Mouse (Mus musculus) hindbrain, embryonic 14.5 days (tissue): Measurements from ENCODE around the gene Spata22. TPM values are rescaled to one million over a fixed set of nuclear protein-coding genes. Genes with fewer than 3 reads are reported as not detected.
A peak's percentile ranks its signal among the peaks of the same experiment; 100 is the strongest.
"Not testable (repeated sequence)": the region's sequence is repeated elsewhere in the genome, so short reads cannot be mapped to it uniquely, and the experiment has no call there.

ENCODE experiments used
- ATAC-seq: fragments of 200-750 bp; cut with Nextera tagmentation; 2 replicates; pipeline ENCODE4 v1.8.0; 2017; ENCODE audit warnings: moderate number of reproducible peaks, mild to moderate bottlenecking, moderate TSS enrichment, moderate library complexity; ENCODE audit not compliant: low FRiP score
- DNase-seq: peaks from one replicate; pipeline ENCODE4 v3.0.0-alpha.2; 2015; ENCODE audit warnings: low spot score
- H3K27ac ChIP-seq: fragments of 300-500 bp; sonication (generic); 2 replicates; pipeline ENCODE4 v1.5.1; 2014; ENCODE audit warnings: mild to moderate bottlenecking, moderate library complexity
- H3K27me3 ChIP-seq: fragments of 300-500 bp; sonication (generic); 2 replicates; pipeline ENCODE4 v1.6.1; 2014; ENCODE audit warnings: mild to moderate bottlenecking, low read length, mixed read lengths; ENCODE audit not compliant: control insufficient read depth, insufficient read depth
- H3K36me3 ChIP-seq: fragments of 300-500 bp; sonication (generic); replicated peaks from 2 replicates; pipeline ENCODE4 v1.6.1; 2014; ENCODE audit not compliant: control insufficient read depth, insufficient read depth
- H3K4me1 ChIP-seq: fragments of 300-500 bp; sonication (generic); replicated peaks from 2 replicates; pipeline ENCODE4 v1.6.1; 2014; ENCODE audit warnings: antibody characterized with exemption, low read length, mixed read lengths; ENCODE audit not compliant: control insufficient read depth, insufficient read depth
- H3K4me2 ChIP-seq: fragments of 300-500 bp; sonication (generic); replicated peaks from 2 replicates; pipeline ENCODE4 v1.6.1; 2014; ENCODE audit warnings: mild to moderate bottlenecking, moderate library complexity
- H3K4me3 ChIP-seq: fragments of 300-500 bp; sonication (generic); replicated peaks from 2 replicates; pipeline ENCODE4 v1.5.1; 2014; ENCODE audit warnings: mild to moderate bottlenecking, low read length
- H3K9ac ChIP-seq: fragments of 300-500 bp; sonication (generic); 2 replicates; pipeline ENCODE4 v1.6.1; 2014
- H3K9me3 ChIP-seq: fragments of 300-500 bp; sonication (generic); 2 replicates; pipeline ENCODE4 v1.6.1; 2016; ENCODE audit warnings: low read length; ENCODE audit not compliant: control insufficient read depth
- WGBS: fragments of 180-500 bp; shearing (Covaris S2); extraction: QIAGEN DNeasy Blood & Tissue Kit; methylation state at CpG from one replicate; pipeline ENCODE4 v1.1.7; 2014; 5-methylcytosine and 5-hydroxymethylcytosine counted together
- polyA plus RNA-seq: library from polyadenylated mRNA; unstranded; fragments of >200 nt; fragmentation: Nextera tagmentation; extraction: Ambion mirVana; gene quantifications from 2 replicates; pipeline ENCODE4 v1.2.1, GENCODE M21; 2014

The Spata22 gene
- not detected in 2 replicates for polyA plus RNA-seq

- H3K27me3 ChIP-seq, result no peaks in the 10 kb centered on the region
- H3K4me2 ChIP-seq, result no peak within 1 kb of the TSS
- H3K9me3 ChIP-seq, result 0 out of 2 replicates have a peak, but pooled peaks cover 3% of the 10 kb centered on the region
- H3K4me1 ChIP-seq, result no peaks in the 10 kb centered on the region
- no peak within 1 kb of the TSS for H3K27ac ChIP-seq
- H3K36me3 ChIP-seq, result no peaks in the 10 kb centered on the region
- WGBS, result 81% methylated on average over 27 of the region's 27 CpGs
- ATAC-seq (no peak), DNase-seq (no peak)
- no peak within 1 kb of the TSS for H3K9ac ChIP-seq
- H3K4me3 ChIP-seq, result no peak within 1 kb of the TSS
These were observed at the start of gene Spata22, which contains the start of the genes Aspa and Gm49340 for GRCm38 (mm10) chr11:73329442-73329841. Gene Spata22, plus strand, starts transcription at chr11:73329741. Gene Aspa, minus strand, starts transcription at chr11:73329596. Gene Gm49340, plus strand, starts transcription at chr11:73329741.

- ATAC-seq (no peak), DNase-seq (no peak)
- no peaks in the 10 kb centered on the region for H3K4me1 ChIP-seq
- H3K27ac ChIP-seq, result no peak overlapping the region
- no peak overlapping the region for H3K4me3 ChIP-seq
- H3K27me3 ChIP-seq, result no peaks in the 10 kb centered on the region
- H3K4me2 ChIP-seq, result no peak overlapping the region; the same call in 1 of the 2 replicates
- no peak overlapping the region for H3K9ac ChIP-seq
- H3K9me3 ChIP-seq, result no peaks in the 10 kb centered on the region
- WGBS, result 65% methylated on average over 5 of the region's 5 CpGs
- no peaks in the 10 kb centered on the region for H3K36me3 ChIP-seq
These were observed 48.8 kb upstream of the Spata22 start for GRCm38 (mm10) chr11:73280710-73281109.

- Histone ChIP-seq H3K4me2 (peak overlapping the region; percentile 52), H3K4me1 (no peaks in the 10 kb centered on the region), H3K9me3 (no peaks in the 10 kb centered on the region), H3K36me3 (no peaks in the 10 kb centered on the region), H3K27me3 (no peaks in the 10 kb centered on the region), H3K4me3 (peak overlapping the region; percentile 31), H3K9ac (peak overlapping the region; percentile 52; the same call in 1 of the 2 replicates), H3K27ac (no peak overlapping the region)
- DNase-seq (peak; percentile 72), ATAC-seq (peak; percentile 90)
- 3% methylated on average over 16 of the region's 16 CpGs for WGBS
These were observed 48.0 kb upstream of the Spata22 start for GRCm38 (mm10) chr11:73281528-73282027.

- H3K4me3 ChIP-seq, result no peak overlapping the region
- DNase-seq, result no peak
- H3K4me2 ChIP-seq, result no peak overlapping the region
- no peaks in the 10 kb centered on the region for H3K4me1 ChIP-seq
- H3K9ac ChIP-seq, result no peak overlapping the region
- WGBS, result 80% methylated on average over 9 of the region's 9 CpGs
- H3K36me3 ChIP-seq, result no peaks in the 10 kb centered on the region
- H3K27me3 ChIP-seq, result no peaks in the 10 kb centered on the region
- H3K9me3 ChIP-seq, result no peaks in the 10 kb centered on the region
- no peak for ATAC-seq
- H3K27ac ChIP-seq, result no peak overlapping the region
These were observed 46.2 kb upstream of the Spata22 start for GRCm38 (mm10) chr11:73283369-73283768.

- H3K36me3 ChIP-seq, result no peaks in the 10 kb centered on the region
- no peak overlapping the region for H3K9ac ChIP-seq
- 71% methylated on average over 1 of the region's 1 CpGs for WGBS
- H3K4me3 ChIP-seq, result no peak overlapping the region
- H3K9me3 ChIP-seq, result no peaks in the 10 kb centered on the region
- H3K4me1 ChIP-seq, result no peaks in the 10 kb centered on the region
- no peaks in the 10 kb centered on the region for H3K27me3 ChIP-seq
- ATAC-seq (no peak), DNase-seq (no peak)
- H3K27ac ChIP-seq, result no peak overlapping the region
- no peak overlapping the region for H3K4me2 ChIP-seq
These were observed 45.6 kb upstream of the Spata22 start for GRCm38 (mm10) chr11:73283926-73284325.

GRCm38 (mm10) chr11:73284351-73284750 lies 45.2 kb upstream of the Spata22 start:
- Histone ChIP-seq H3K4me2 (no peak overlapping the region), H3K9me3 (no peaks in the 10 kb centered on the region), H3K27me3 (no peaks in the 10 kb centered on the region), H3K9ac (no peak overlapping the region), H3K36me3 (no peaks in the 10 kb centered on the region), H3K4me3 (no peak overlapping the region), H3K27ac (no peak overlapping the region), H3K4me1 (no peaks in the 10 kb centered on the region)
- DNase-seq, result no peak
- ATAC-seq, result no peak

GRCm38 (mm10) chr11:73289621-73290020 lies 39.9 kb upstream of the Spata22 start:
- H3K27ac ChIP-seq, result no peak overlapping the region
- no peaks in the 10 kb centered on the region for H3K36me3 ChIP-seq
- H3K4me3 ChIP-seq, result no peak overlapping the region
- ATAC-seq, result no peak
- no peaks in the 10 kb centered on the region for H3K4me1 ChIP-seq
- H3K27me3 ChIP-seq, result no peaks in the 10 kb centered on the region
- no peak for DNase-seq
- H3K4me2 ChIP-seq, result no peak overlapping the region
- WGBS, result 100% methylated on average over 1 of the region's 1 CpGs
- H3K9ac ChIP-seq, result no peak overlapping the region
- no peaks in the 10 kb centered on the region for H3K9me3 ChIP-seq

GRCm38 (mm10) chr11:73303123-73303522 lies 26.4 kb upstream of the Spata22 start:
- Histone ChIP-seq H3K27ac (no peak overlapping the region), H3K27me3 (no peaks in the 10 kb centered on the region), H3K9me3 (no peaks in the 10 kb centered on the region), H3K4me2 (no peak overlapping the region), H3K36me3 (no peaks in the 10 kb centered on the region), H3K9ac (no peak overlapping the region), H3K4me1 (no peaks in the 10 kb centered on the region), H3K4me3 (no peak overlapping the region)
- 33% methylated on average over 2 of the region's 2 CpGs for WGBS
- ATAC-seq (no peak), DNase-seq (no peak)

- Histone ChIP-seq H3K4me1 (no peaks in the 10 kb centered on the region), H3K27ac (no peak overlapping the region), H3K4me2 (no peak overlapping the region), H3K9ac (no peak overlapping the region), H3K36me3 (no peaks in the 10 kb centered on the region), H3K4me3 (no peak overlapping the region), H3K9me3 (no peaks in the 10 kb centered on the region), H3K27me3 (no peaks in the 10 kb centered on the region)
- ATAC-seq, result no peak
- 47% methylated on average over 3 of the region's 3 CpGs for WGBS
- no peak for DNase-seq
These were observed 13.6 kb upstream of the Spata22 start for GRCm38 (mm10) chr11:73315961-73316360.

- H3K27me3 ChIP-seq, H3K27ac ChIP-seq, H3K9ac ChIP-seq, H3K9me3 ChIP-seq, ATAC-seq, H3K4me2 ChIP-seq, H3K4me3 ChIP-seq, DNase-seq, H3K36me3 ChIP-seq, H3K4me1 ChIP-seq: not testable (repeated sequence)
- 87% methylated on average over 2 of the region's 2 CpGs for WGBS
These were observed 11.0 kb upstream of the Spata22 start for GRCm38 (mm10) chr11:73318581-73318980.
